ENCODE assay signal across 12 mouse cellular contexts in genomic region chr16:89874012-89874704, GRCm38 (mm10).
A peak's percentile ranks its signal among the peaks of the same experiment; 100 is the strongest.
DNase-seq lines count a peak whose midpoint lies in the region; ATAC-seq and TF ChIP-seq lines count a peak whose summit lies in the region.
"Had no signal": no experiment of that assay in that cellular context is flagged by ENCODE, and none has a peak within 500 bp of the region (broad histone marks: within the 10 kb centered on the region; RNA-seq: fewer than 3 reads in every experiment).

No protein-coding gene starts in this region.

- peaks cover 36% of the 10 kb centered on the region for H3K4me1 ChIP-seq in embryonic facial prominence, embryonic 12.5 days
- no peaks in the 10 kb centered on the region for H3K4me1 ChIP-seq in hindbrain, embryonic 11.5 days (replicated peaks; ENCODE audit: control insufficient read depth, insufficient read depth, low read length)
- peaks cover 29% of the 10 kb centered on the region for H3K4me1 ChIP-seq in midbrain, embryonic 15.5 days

- TF ChIP-seq CTCF in layer of hippocampus, adult 2 months (conservative IDR thresholded peaks at IDR 0.05) = no peak

- H3K9ac ChIP-seq in embryonic facial prominence, embryonic 12.5 days = no peak overlapping the region; the same call in 1 of the 2 replicates
- H3K9ac ChIP-seq in hindbrain, embryonic 11.5 days (ENCODE audit: low read depth, low read length) = no peak overlapping the region
- H3K9ac ChIP-seq in midbrain, embryonic 15.5 days = no peak overlapping the region

- no peak for DNase-seq in layer of hippocampus, adult 2 months (ENCODE audit: low spot score in 2 of 2)
- DNase-seq in layer of hippocampus, adult 9-11 months = no peak
- DNase-seq in hindbrain, embryonic 11.5 days (ENCODE audit: low spot score) = no peak
- DNase-seq in heart, postnatal 10 days = no peak
- DNase-seq in B cell, adult 2 months = no peak
- DNase-seq: cerebellum, postnatal 36 days; heart, adult 11 months; kidney, postnatal 4 days; thymus, postnatal 14 days had no signal

- no peak overlapping the region for H3K4me3 ChIP-seq in layer of hippocampus, adult 2 months
- no peak overlapping the region for H3K4me3 ChIP-seq in embryonic facial prominence, embryonic 12.5 days
- no peak overlapping the region for H3K4me3 ChIP-seq in hindbrain, embryonic 11.5 days (ENCODE audit: low read depth, low read length)
- H3K4me3 ChIP-seq in midbrain, embryonic 15.5 days = no peak overlapping the region

- H3K27ac ChIP-seq in layer of hippocampus, adult 2 months = peak overlapping the region; percentile 49
- H3K27ac ChIP-seq in embryonic facial prominence, embryonic 12.5 days = peak overlapping the region; percentile 72; the same call in 1 of the 2 replicates
- peak overlapping the region; percentile 24; the same call in 1 of the 2 replicates for H3K27ac ChIP-seq in hindbrain, embryonic 11.5 days (ENCODE audit: low read depth, low read length)
- 0 out of 2 replicates have a peak overlapping the region, but pooled peaks have one; percentile 9 for H3K27ac ChIP-seq in midbrain, embryonic 15.5 days

- H3K36me3 ChIP-seq in embryonic facial prominence, embryonic 12.5 days = peaks cover 15% of the 10 kb centered on the region
- no peaks in the 10 kb centered on the region for H3K36me3 ChIP-seq in hindbrain, embryonic 11.5 days (ENCODE audit: control insufficient read depth, insufficient read depth, low read length)
- no peaks in the 10 kb centered on the region for H3K36me3 ChIP-seq in midbrain, embryonic 15.5 days (replicated peaks)

- intact Hi-C loops in heart, postnatal 10 days (cut with DNase I) = no loop called here

- no peaks in the 10 kb centered on the region for H3K9me3 ChIP-seq in embryonic facial prominence, embryonic 12.5 days
- H3K9me3 ChIP-seq in hindbrain, embryonic 11.5 days (ENCODE audit: control insufficient read depth, low read length) = no peaks in the 10 kb centered on the region
- no peaks in the 10 kb centered on the region for H3K9me3 ChIP-seq in midbrain, embryonic 15.5 days

- no peaks in the 10 kb centered on the region for H3K27me3 ChIP-seq in embryonic facial prominence, embryonic 12.5 days
- no peaks in the 10 kb centered on the region for H3K27me3 ChIP-seq in hindbrain, embryonic 11.5 days (ENCODE audit: control insufficient read depth, insufficient read depth, low read length)
- H3K27me3 ChIP-seq in midbrain, embryonic 15.5 days (replicated peaks) = no peaks in the 10 kb centered on the region

- peak overlapping the region; percentile 5; the same call in 1 of the 2 replicates for H3K4me2 ChIP-seq in embryonic facial prominence, embryonic 12.5 days (replicated peaks)
- H3K4me2 ChIP-seq in hindbrain, embryonic 11.5 days (replicated peaks; ENCODE audit: low read depth, low read length) = no peak overlapping the region
- no peak overlapping the region for H3K4me2 ChIP-seq in midbrain, embryonic 15.5 days

- ATAC-seq in embryonic facial prominence, embryonic 12.5 days (ENCODE audit: insufficient number of reproducible peaks, insufficient read depth, low FRiP score, low TSS enrichment) = peak; percentile 62
- ATAC-seq in hindbrain, embryonic 11.5 days (ENCODE audit: low FRiP score) = no peak
- ATAC-seq in midbrain, embryonic 15.5 days (replicated peaks) = peak; percentile 67; the same call in 1 of the 2 replicates
- ATAC-seq: lung, postnatal 0 days had no signal

- 16% methylated on average over 15 of the region's 15 CpGs for WGBS in embryonic facial prominence, embryonic 12.5 days
- 61% methylated on average over 15 of the region's 15 CpGs for WGBS in hindbrain, embryonic 11.5 days
- WGBS in midbrain, embryonic 15.5 days = 33% methylated on average over 15 of the region's 15 CpGs

Comparison
In these comparisons a context has a peak if more than half of its experiments do, and no peak if none do; other contexts are left out.
1. H3K27ac ChIP-seq: peak in every context shown above with its lines; median percentile 72 in embryonic facial prominence, embryonic 12.5 days; 49 in layer of hippocampus, adult 2 months; 24 in hindbrain, embryonic 11.5 days; 9 in midbrain, embryonic 15.5 days.